Mouse (Mus musculus) neural tube, embryonic 13.5 days (tissue): ENCODE results near the gene Ptprr. TPM values are rescaled to one million over a fixed set of nuclear protein-coding genes. Genes with fewer than 3 reads are reported as not detected.
A peak's percentile ranks its signal among the peaks of the same experiment; 100 is the strongest.

Source experiments
- ATAC-seq: fragments of 200-750 bp; cut with Nextera tagmentation; 2 replicates; pipeline ENCODE4 v1.8.0; 2017; ENCODE audit warnings: low read depth, mild to moderate bottlenecking, moderate TSS enrichment, moderate library complexity
- H3K27ac ChIP-seq: fragments of 300-500 bp; sonication (generic); replicated peaks from 2 replicates; pipeline ENCODE4 v1.5.1; 2015; ENCODE audit warnings: moderate library complexity, mild to moderate bottlenecking, inconsistent platforms
- H3K27me3 ChIP-seq: fragments of 300-500 bp; sonication (generic); 2 replicates; pipeline ENCODE4 v1.6.1; 2015; ENCODE audit warnings: mild to moderate bottlenecking, inconsistent platforms
- H3K36me3 ChIP-seq: fragments of 300-500 bp; sonication (generic); 2 replicates; pipeline ENCODE4 v1.6.1; 2015; ENCODE audit warnings: mild to moderate bottlenecking, inconsistent platforms
- H3K4me1 ChIP-seq: fragments of 300-500 bp; sonication (generic); replicated peaks from 2 replicates; pipeline ENCODE4 v1.6.1; 2015; ENCODE audit warnings: inconsistent platforms
- H3K4me2 ChIP-seq: fragments of 300-500 bp; sonication (generic); 2 replicates; pipeline ENCODE4 v1.6.1; 2015; ENCODE audit warnings: inconsistent platforms, mild to moderate bottlenecking, moderate library complexity
- H3K4me3 ChIP-seq: fragments of 300-500 bp; sonication (generic); 2 replicates; pipeline ENCODE4 v1.5.1; 2015; ENCODE audit warnings: mild to moderate bottlenecking, inconsistent platforms
- H3K9ac ChIP-seq: fragments of 300-500 bp; sonication (generic); 2 replicates; pipeline ENCODE4 v1.6.1; 2015; ENCODE audit warnings: moderate library complexity, mild to moderate bottlenecking, inconsistent platforms
- H3K9me3 ChIP-seq: fragments of 300-500 bp; sonication (generic); 2 replicates; pipeline ENCODE4 v1.6.1; 2016; ENCODE audit warnings: inconsistent platforms
- WGBS: fragments of 180-500 bp; shearing (Covaris S2); methylation state at CpG from one replicate; pipeline ENCODE4 v1.1.7; 2015; 5-methylcytosine and 5-hydroxymethylcytosine counted together
- polyA plus RNA-seq: library from polyadenylated mRNA; unstranded; fragments of >200 nt; fragmentation: Nextera tagmentation; extraction: Ambion mirVana; gene quantifications from 2 replicates; pipeline ENCODE4 v1.2.1, GENCODE M21; 2015

Gene Ptprr
- polyA plus RNA-seq, 1 experiment from 2014 or later, result 51.8 TPM

DNA sequence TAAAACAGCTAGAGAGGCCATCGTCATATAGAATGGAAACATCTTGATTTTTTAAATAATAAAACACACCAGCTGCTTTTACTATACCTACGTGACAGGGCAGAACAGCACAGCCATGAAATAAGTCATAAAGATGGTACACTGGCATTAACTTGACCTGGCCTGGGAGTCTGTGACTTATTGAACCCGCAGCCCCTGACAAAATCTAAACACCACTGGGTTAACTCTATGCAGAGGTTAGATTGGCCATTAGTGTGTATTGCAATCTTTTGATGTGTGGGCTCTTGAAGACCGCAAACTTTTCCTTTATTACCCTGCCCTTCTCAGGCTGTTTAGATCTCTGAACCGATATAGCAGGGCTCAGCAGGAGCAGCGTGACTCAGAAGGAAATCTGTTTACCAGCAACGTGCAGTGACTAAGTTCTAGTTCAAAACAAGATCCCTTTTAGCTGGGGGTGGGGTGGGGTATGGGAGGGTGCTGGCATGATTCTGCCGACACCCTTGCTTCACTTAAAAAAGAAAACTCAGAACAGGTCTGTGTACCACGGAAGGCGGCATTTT, 157.4 kb downstream of the Ptprr start:
- Histone ChIP-seq H3K4me2 (no peak overlapping the region), H3K27me3 (no peaks in the 10 kb centered on the region), H3K36me3 (no peaks in the 10 kb centered on the region), H3K9me3 (no peaks in the 10 kb centered on the region), H3K4me3 (no peak overlapping the region), H3K9ac (no peak overlapping the region), H3K27ac (no peak overlapping the region), H3K4me1 (peaks cover 19% of the 10 kb centered on the region)
- no peak for ATAC-seq
- 49% methylated on average over 10 of the region's 10 CpGs for WGBS

DNA sequence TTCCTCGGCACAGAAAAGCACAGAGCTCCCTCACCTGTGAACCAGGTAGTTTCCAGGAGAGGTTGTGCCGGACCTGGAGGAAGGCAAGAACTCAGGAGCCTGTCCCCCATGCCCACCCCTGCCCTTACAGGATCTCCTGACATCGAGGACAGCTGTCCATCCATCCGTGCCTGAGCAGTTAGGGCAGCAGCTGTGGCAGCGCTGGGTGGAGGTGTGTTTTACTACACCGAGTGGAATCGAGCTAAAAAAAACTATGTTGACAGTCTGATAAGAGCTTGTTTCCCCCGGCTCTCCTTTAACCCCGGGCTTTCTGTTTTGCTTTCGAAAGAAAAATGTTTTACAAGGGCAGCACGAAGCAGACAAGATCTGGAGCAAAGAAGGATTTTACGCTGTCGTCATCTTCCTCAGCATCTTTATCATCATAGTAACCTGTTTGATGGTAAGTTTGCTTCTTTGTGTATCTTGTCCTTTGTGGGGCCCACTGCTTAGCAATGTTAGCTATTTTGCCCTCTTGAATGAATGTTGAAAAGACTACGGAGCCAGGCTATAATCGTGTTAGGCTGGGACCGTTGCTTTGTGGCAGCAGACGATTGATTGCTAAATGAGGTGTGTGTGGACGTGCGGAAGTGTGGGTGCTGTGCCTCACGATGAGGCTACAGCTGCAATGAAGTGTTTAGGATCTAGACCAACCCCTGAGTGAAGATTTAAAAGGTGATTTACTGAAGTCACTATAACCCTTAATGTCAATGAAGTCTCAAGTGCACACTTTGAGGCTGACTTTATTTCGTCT, 159.6 kb downstream of the Ptprr start:
- 31% methylated on average over 21 of the region's 21 CpGs for WGBS
- ATAC-seq, result 0 out of 2 replicates have a peak, but pooled peaks have one; percentile 40

GRCm38 (mm10) chr10:116181235-116181634, 163.2 kb downstream of the Ptprr start:
- H3K9me3 ChIP-seq, result no peaks in the 10 kb centered on the region
- H3K27ac ChIP-seq, result no peak overlapping the region
- 84% methylated on average over 5 of the region's 5 CpGs for WGBS
- no peak overlapping the region for H3K4me3 ChIP-seq
- no peaks in the 10 kb centered on the region for H3K36me3 ChIP-seq
- no peak overlapping the region for H3K9ac ChIP-seq
- H3K4me1 ChIP-seq, result peaks cover 16% of the 10 kb centered on the region
- H3K27me3 ChIP-seq, result no peaks in the 10 kb centered on the region
- H3K4me2 ChIP-seq, result no peak overlapping the region
- no peak for ATAC-seq

More for the DNA sequence above, 159.6 kb downstream of the Ptprr start:
- Histone ChIP-seq H3K4me2 (peak overlapping the region; percentile 31), H3K9ac (no peak overlapping the region), H3K36me3 (no peaks in the 10 kb centered on the region), H3K9me3 (no peaks in the 10 kb centered on the region), H3K4me3 (no peak overlapping the region), H3K27me3 (no peaks in the 10 kb centered on the region), H3K4me1 (peaks cover 19% of the 10 kb centered on the region), H3K27ac (no peak overlapping the region)

GRCm38 (mm10) chr10:116182221-116182620, 164.2 kb downstream of the Ptprr start:
- H3K9me3 ChIP-seq, result no peaks in the 10 kb centered on the region
- H3K4me1 ChIP-seq, result peaks cover 9% of the 10 kb centered on the region
- no peak for ATAC-seq
- WGBS, result 86% methylated on average over 5 of the region's 5 CpGs
- H3K27ac ChIP-seq, result no peak overlapping the region
- H3K27me3 ChIP-seq, result no peaks in the 10 kb centered on the region
- H3K36me3 ChIP-seq, result no peaks in the 10 kb centered on the region
- H3K4me2 ChIP-seq, result no peak overlapping the region
- no peak overlapping the region for H3K9ac ChIP-seq
- H3K4me3 ChIP-seq, result no peak overlapping the region

GRCm38 (mm10) chr10:116183258-116183657, 165.2 kb downstream of the Ptprr start:
- H3K4me1 ChIP-seq, result no peaks in the 10 kb centered on the region
- 0 out of 2 replicates have a peak, but pooled peaks cover 1% of the 10 kb centered on the region for H3K36me3 ChIP-seq
- ATAC-seq, result no peak
- H3K27ac ChIP-seq, result no peak overlapping the region
- 76% methylated on average over 3 of the region's 3 CpGs for WGBS
- H3K4me2 ChIP-seq, result no peak overlapping the region
- H3K9ac ChIP-seq, result no peak overlapping the region
- H3K9me3 ChIP-seq, result no peaks in the 10 kb centered on the region
- H3K27me3 ChIP-seq, result no peaks in the 10 kb centered on the region
- no peak overlapping the region for H3K4me3 ChIP-seq

DNA sequence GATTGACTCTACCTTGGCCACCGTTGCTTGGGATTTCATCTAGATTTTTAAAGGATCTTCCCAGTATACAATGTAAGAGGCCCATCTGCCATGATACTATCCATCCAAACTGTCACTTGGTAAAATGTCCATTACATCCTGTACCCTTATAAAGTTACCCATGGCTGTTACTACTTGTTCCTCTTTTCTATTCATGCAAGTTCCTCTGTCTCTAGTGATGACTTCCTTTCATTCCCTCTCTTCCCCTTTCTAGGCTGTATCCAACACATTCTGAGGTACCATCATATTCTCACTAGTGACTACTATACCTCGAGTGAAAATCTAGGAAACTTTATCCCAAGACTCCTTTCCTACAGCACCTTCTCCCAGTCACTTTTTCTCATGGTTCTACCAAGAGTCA, 173.7 kb downstream of the Ptprr start:
- no peaks in the 10 kb centered on the region for H3K27me3 ChIP-seq
- no peak overlapping the region for H3K27ac ChIP-seq
- H3K9me3 ChIP-seq, result no peaks in the 10 kb centered on the region
- H3K36me3 ChIP-seq, result peaks cover 5% of the 10 kb centered on the region; the same call in 1 of the 2 replicates
- H3K4me2 ChIP-seq, result no peak overlapping the region
- H3K4me3 ChIP-seq, result no peak overlapping the region
- WGBS, result 89% methylated on average over 2 of the region's 2 CpGs
- no peak overlapping the region for H3K9ac ChIP-seq
- ATAC-seq, result no peak
- H3K4me1 ChIP-seq, result no peaks in the 10 kb centered on the region

DNA sequence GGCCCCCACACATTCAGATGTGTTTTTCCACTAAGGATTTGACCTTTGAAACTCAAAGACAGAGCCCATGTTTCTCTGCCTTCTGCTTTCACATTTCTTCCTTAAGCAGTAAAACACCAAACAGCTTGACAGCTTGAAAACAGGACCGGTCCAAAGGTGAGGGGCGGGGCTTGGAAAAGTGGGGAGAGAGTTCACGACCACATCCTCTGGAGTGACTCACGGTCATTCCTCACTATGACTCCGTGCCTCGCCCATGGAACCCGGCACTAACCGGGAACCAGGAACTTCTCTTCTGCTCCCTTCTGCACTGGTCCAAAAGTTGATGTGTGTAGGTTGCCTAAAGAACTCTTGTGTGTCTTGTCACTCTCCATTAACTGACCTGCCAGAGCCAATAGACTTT, 174.3 kb downstream of the Ptprr start:
- Histone ChIP-seq H3K4me1 (peaks cover 4% of the 10 kb centered on the region), H3K9me3 (no peaks in the 10 kb centered on the region), H3K4me2 (no peak overlapping the region), H3K27ac (no peak overlapping the region), H3K36me3 (peaks cover 5% of the 10 kb centered on the region; the same call in 1 of the 2 replicates), H3K9ac (no peak overlapping the region), H3K4me3 (no peak overlapping the region), H3K27me3 (no peaks in the 10 kb centered on the region)
- WGBS, result 81% methylated on average over 8 of the region's 8 CpGs
- no peak for ATAC-seq

- no peaks in the 10 kb centered on the region for H3K36me3 ChIP-seq
- no peaks in the 10 kb centered on the region for H3K27me3 ChIP-seq
- no peak for ATAC-seq
- H3K9me3 ChIP-seq, result no peaks in the 10 kb centered on the region
- no peak overlapping the region for H3K4me3 ChIP-seq
- peaks cover 4% of the 10 kb centered on the region for H3K4me1 ChIP-seq
- no peak overlapping the region for H3K9ac ChIP-seq
- H3K27ac ChIP-seq, result no peak overlapping the region
- no peak overlapping the region for H3K4me2 ChIP-seq
- 51% methylated on average over 8 of the region's 8 CpGs for WGBS
These were observed 176.4 kb downstream of the Ptprr start for GRCm38 (mm10) chr10:116194409-116194808.

- Histone ChIP-seq H3K4me2 (peak overlapping the region; percentile 41), H3K27ac (no peak overlapping the region), H3K4me3 (no peak overlapping the region), H3K27me3 (no peaks in the 10 kb centered on the region), H3K9me3 (no peaks in the 10 kb centered on the region), H3K9ac (no peak overlapping the region), H3K4me1 (peaks cover 4% of the 10 kb centered on the region), H3K36me3 (no peaks in the 10 kb centered on the region)
- WGBS, result 24% methylated on average over 14 of the region's 14 CpGs
- peak; percentile 28; the same call in 1 of the 2 replicates for ATAC-seq
These were observed 178.8 kb downstream of the Ptprr start for GRCm38 (mm10) chr10:116196596-116197415.

DNA sequence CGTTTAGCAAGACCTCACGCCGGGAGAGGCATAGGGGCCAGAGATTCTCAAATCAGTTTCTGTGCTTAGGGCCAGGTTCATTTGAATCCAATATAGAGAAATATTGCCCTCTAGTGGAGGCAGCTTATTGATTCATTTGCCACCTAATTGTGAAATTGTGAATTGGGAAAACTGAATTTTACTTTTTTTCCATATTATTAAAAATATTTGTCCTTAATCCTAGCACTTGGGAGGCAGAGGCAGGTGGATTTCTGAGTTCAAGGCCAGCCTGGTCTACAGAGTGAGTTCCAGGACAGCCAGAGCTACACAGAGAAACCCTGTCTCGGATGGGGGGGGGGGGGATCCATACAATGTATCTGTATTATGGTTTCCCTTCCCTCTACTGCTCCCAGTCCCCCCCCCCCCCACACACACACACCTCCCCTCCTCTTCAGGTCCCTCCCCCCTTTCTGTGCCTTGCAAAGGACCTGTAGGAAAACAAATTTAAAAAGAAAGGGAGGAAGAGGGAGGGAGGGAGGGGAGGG, 179.5 kb downstream of the Ptprr start:
- H3K4me1 ChIP-seq, result peaks cover 4% of the 10 kb centered on the region
- no peaks in the 10 kb centered on the region for H3K9me3 ChIP-seq
- H3K27ac ChIP-seq, result no peak overlapping the region
- no peak overlapping the region for H3K9ac ChIP-seq
- WGBS, result 20% methylated on average over 4 of the region's 4 CpGs
- H3K36me3 ChIP-seq, result no peaks in the 10 kb centered on the region
- peak; percentile 66; the same call in 1 of the 2 replicates for ATAC-seq
- no peak overlapping the region for H3K4me3 ChIP-seq
- H3K4me2 ChIP-seq, result peak overlapping the region; percentile 41
- no peaks in the 10 kb centered on the region for H3K27me3 ChIP-seq

- ATAC-seq, result no peak
- H3K36me3 ChIP-seq, result no peaks in the 10 kb centered on the region
- H3K4me1 ChIP-seq, result peaks cover 4% of the 10 kb centered on the region
- no peak overlapping the region for H3K27ac ChIP-seq
- H3K9me3 ChIP-seq, result no peaks in the 10 kb centered on the region
- 19% methylated on average over 5 of the region's 5 CpGs for WGBS
- H3K27me3 ChIP-seq, result no peaks in the 10 kb centered on the region
- no peak overlapping the region for H3K4me3 ChIP-seq
- no peak overlapping the region for H3K4me2 ChIP-seq
- H3K9ac ChIP-seq, result no peak overlapping the region
These were observed 181.0 kb downstream of the Ptprr start for GRCm38 (mm10) chr10:116199035-116199434.

DNA sequence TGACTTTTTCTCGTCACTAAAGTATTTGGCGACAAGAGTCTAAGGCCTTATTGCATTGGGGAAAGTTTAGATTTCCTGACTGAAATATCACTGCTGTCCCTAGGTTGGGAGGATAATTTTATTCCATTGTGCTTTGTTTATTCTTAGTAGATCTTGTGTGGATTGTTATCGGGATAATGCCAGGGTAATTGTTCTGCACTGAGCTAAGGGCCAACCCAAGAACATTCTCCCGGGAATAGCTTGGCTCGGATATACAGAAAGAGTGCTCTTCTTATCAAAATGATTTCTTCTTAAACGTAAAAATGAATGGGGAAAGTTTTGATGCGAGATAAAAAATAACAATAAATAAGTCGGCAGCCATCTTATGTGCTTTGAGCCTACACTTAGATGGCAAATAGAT, 183.5 kb downstream of the Ptprr start:
- no peak overlapping the region for H3K27ac ChIP-seq
- ATAC-seq, result no peak
- H3K36me3 ChIP-seq, result no peaks in the 10 kb centered on the region
- H3K4me2 ChIP-seq, result no peak overlapping the region
- H3K9ac ChIP-seq, result no peak overlapping the region
- H3K27me3 ChIP-seq, result no peaks in the 10 kb centered on the region
- H3K4me1 ChIP-seq, result peaks cover 4% of the 10 kb centered on the region
- no peaks in the 10 kb centered on the region for H3K9me3 ChIP-seq
- 91% methylated on average over 8 of the region's 8 CpGs for WGBS
- no peak overlapping the region for H3K4me3 ChIP-seq
